Mouse (Mus musculus) embryonic facial prominence, embryonic 14.5 days (tissue): ENCODE measurements around the gene Clec9a. TPM values are rescaled to one million over a fixed set of nuclear protein-coding genes. Genes with fewer than 3 reads are reported as not detected.

Source experiments
- ATAC-seq: fragments of 200-750 bp; cut with Nextera tagmentation; 2 replicates; pipeline ENCODE4 v1.8.0; 2017; ENCODE audit warnings: low read depth, moderate number of reproducible peaks, moderate TSS enrichment
- DNase-seq: peaks from one replicate; pipeline ENCODE4 v3.0.0-alpha.2; 2015; ENCODE audit warnings: low spot score
- H3K27ac ChIP-seq: fragments of 300-500 bp; sonication (generic); replicated peaks from 2 replicates; pipeline ENCODE4 v1.5.1; 2014; ENCODE audit warnings: low read depth, mild to moderate bottlenecking, low read length, moderate library complexity
- H3K27me3 ChIP-seq: fragments of 300-500 bp; sonication (generic); replicated peaks from 2 replicates; pipeline ENCODE4 v1.6.1; 2014; ENCODE audit warnings: low read length; ENCODE audit not compliant: control insufficient read depth, insufficient read depth
- H3K36me3 ChIP-seq: fragments of 300-500 bp; sonication (generic); 2 replicates; pipeline ENCODE4 v1.6.1; 2014; ENCODE audit warnings: low read length, mixed read lengths; ENCODE audit not compliant: control insufficient read depth, insufficient read depth
- H3K4me1 ChIP-seq: fragments of 300-500 bp; sonication (generic); 2 replicates; pipeline ENCODE4 v1.6.1; 2014; ENCODE audit warnings: antibody characterized with exemption, low read length; ENCODE audit not compliant: control insufficient read depth, insufficient read depth
- H3K4me2 ChIP-seq: fragments of 300-500 bp; sonication (generic); 2 replicates; pipeline ENCODE4 v1.6.1; 2014; ENCODE audit warnings: low read depth, mild to moderate bottlenecking, low read length, moderate library complexity, mixed read lengths
- H3K4me3 ChIP-seq: fragments of 300-500 bp; sonication (generic); 2 replicates; pipeline ENCODE4 v1.5.1; 2014; ENCODE audit warnings: low read depth, mild to moderate bottlenecking, low read length
- H3K9ac ChIP-seq: fragments of 300-500 bp; sonication (generic); 2 replicates; pipeline ENCODE4 v1.6.1; 2014; ENCODE audit warnings: low read depth, mild to moderate bottlenecking, low read length, moderate library complexity, mixed read lengths
- H3K9me3 ChIP-seq: fragments of 300-500 bp; sonication (generic); 2 replicates; pipeline ENCODE4 v1.6.1; 2016; ENCODE audit warnings: low read length; ENCODE audit not compliant: control insufficient read depth
- WGBS: fragments of 180-500 bp; shearing (Covaris S2); extraction: QIAGEN DNeasy Blood & Tissue Kit; methylation state at CpG from one replicate; pipeline ENCODE4 v1.1.7; 2014; 5-methylcytosine and 5-hydroxymethylcytosine counted together
- polyA plus RNA-seq: library from polyadenylated mRNA; unstranded; fragments of >200 nt; fragmentation: Nextera tagmentation; extraction: Ambion mirVana; gene quantifications from 2 replicates; pipeline ENCODE4 v1.2.1, GENCODE M21; 2014

The Clec9a gene
- polyA plus RNA-seq, 1 experiment from 2014 or later = 0.24 TPM

GRCm38 (mm10) chr6:129385000-129385399, 23.7 kb upstream of the Clec9a start:
- Histone ChIP-seq H3K9ac (no peak overlapping the region), H3K4me3 (no peak overlapping the region), H3K27me3 (no peaks in the 10 kb centered on the region), H3K4me2 (no peak overlapping the region), H3K27ac (no peak overlapping the region), H3K36me3 (no peaks in the 10 kb centered on the region), H3K9me3 (no peaks in the 10 kb centered on the region), H3K4me1 (no peaks in the 10 kb centered on the region)
- 76% methylated on average over 4 of the region's 4 CpGs for WGBS
- DNase-seq (no peak), ATAC-seq (no peak)

- no peak within 1 kb of the TSS for H3K9ac ChIP-seq
- no peak within 1 kb of the TSS for H3K4me2 ChIP-seq
- H3K27me3 ChIP-seq = no peaks in the 10 kb centered on the region
- H3K36me3 ChIP-seq = no peaks in the 10 kb centered on the region
- H3K27ac ChIP-seq = no peak within 1 kb of the TSS
- ATAC-seq = no peak
- no peak for DNase-seq
- no peaks in the 10 kb centered on the region for H3K4me1 ChIP-seq
- no peaks in the 10 kb centered on the region for H3K9me3 ChIP-seq
- H3K4me3 ChIP-seq = no peak within 1 kb of the TSS
- WGBS = 87% methylated on average over 2 of the region's 2 CpGs
These were observed 22.9 kb upstream of the Clec9a start, which contains the start of gene Clec12b for GRCm38 (mm10) chr6:129385774-129386173. Clec12b (minus strand) TSS chr6:129385874.

GRCm38 (mm10) chr6:129393087-129393720, 15.5 kb upstream of the Clec9a start:
- H3K9me3 ChIP-seq = no peaks in the 10 kb centered on the region
- WGBS = 23% methylated on average over 2 of the region's 2 CpGs
- no peaks in the 10 kb centered on the region for H3K27me3 ChIP-seq
- H3K4me3 ChIP-seq = no peak overlapping the region
- DNase-seq (peak; percentile 9), ATAC-seq (no peak)
- no peak overlapping the region for H3K9ac ChIP-seq
- H3K4me2 ChIP-seq = no peak overlapping the region
- no peaks in the 10 kb centered on the region for H3K36me3 ChIP-seq
- no peaks in the 10 kb centered on the region for H3K4me1 ChIP-seq
- no peak overlapping the region for H3K27ac ChIP-seq

- Histone ChIP-seq H3K4me3 (no peak overlapping the region), H3K27ac (no peak overlapping the region), H3K27me3 (no peaks in the 10 kb centered on the region), H3K9me3 (no peaks in the 10 kb centered on the region), H3K4me2 (no peak overlapping the region), H3K4me1 (no peaks in the 10 kb centered on the region), H3K36me3 (no peaks in the 10 kb centered on the region), H3K9ac (no peak overlapping the region)
- DNase-seq = no peak
- no peak for ATAC-seq
- WGBS = 64% methylated on average over 6 of the region's 6 CpGs
These were observed 14.9 kb upstream of the Clec9a start for GRCm38 (mm10) chr6:129393732-129394131.

GRCm38 (mm10) chr6:129396997-129397396, 11.7 kb upstream of the Clec9a start, which contains the start of gene Clec1b:
Clec1b (plus strand) TSS chr6:129397297.
- Histone ChIP-seq H3K4me3 (no peak within 1 kb of the TSS), H3K9me3 (no peaks in the 10 kb centered on the region), H3K36me3 (no peaks in the 10 kb centered on the region), H3K4me1 (no peaks in the 10 kb centered on the region), H3K27me3 (no peaks in the 10 kb centered on the region), H3K27ac (no peak within 1 kb of the TSS), H3K4me2 (no peak within 1 kb of the TSS), H3K9ac (no peak within 1 kb of the TSS)
- DNase-seq (no peak), ATAC-seq (no peak)
- WGBS = 79% methylated on average over 8 of the region's 8 CpGs

- WGBS = 57% methylated on average over 6 of the region's 6 CpGs
These were observed 8.7 kb upstream of the Clec9a start for GRCm38 (mm10) chr6:129399945-129400344.

GRCm38 (mm10) chr6:129402404-129402803, 6.3 kb upstream of the Clec9a start:
- no peaks in the 10 kb centered on the region for H3K9me3 ChIP-seq
- ATAC-seq = no peak
- H3K4me3 ChIP-seq = no peak overlapping the region
- H3K36me3 ChIP-seq = no peaks in the 10 kb centered on the region
- DNase-seq = no peak
- H3K4me2 ChIP-seq = no peak overlapping the region
- 75% methylated on average over 2 of the region's 2 CpGs for WGBS
- H3K27ac ChIP-seq = no peak overlapping the region
- no peaks in the 10 kb centered on the region for H3K4me1 ChIP-seq
- H3K27me3 ChIP-seq = no peaks in the 10 kb centered on the region
- no peak overlapping the region for H3K9ac ChIP-seq

More at GRCm38 (mm10) chr6:129399945-129400344, 8.7 kb upstream of the Clec9a start:
- no peak overlapping the region for H3K4me2 ChIP-seq
- no peaks in the 10 kb centered on the region for H3K36me3 ChIP-seq
- peak; percentile 46 for DNase-seq
- H3K27ac ChIP-seq = no peak overlapping the region
- no peak overlapping the region for H3K9ac ChIP-seq
- no peaks in the 10 kb centered on the region for H3K27me3 ChIP-seq
- no peak for ATAC-seq
- no peak overlapping the region for H3K4me3 ChIP-seq
- H3K9me3 ChIP-seq = no peaks in the 10 kb centered on the region
- no peaks in the 10 kb centered on the region for H3K4me1 ChIP-seq

- H3K9ac ChIP-seq = no peak overlapping the region
- H3K27ac ChIP-seq = no peak overlapping the region
- WGBS = 86% methylated on average over 6 of the region's 6 CpGs
- peak; percentile 12 for DNase-seq
- no peak for ATAC-seq
- no peak overlapping the region for H3K4me3 ChIP-seq
- no peaks in the 10 kb centered on the region for H3K4me1 ChIP-seq
- no peak overlapping the region for H3K4me2 ChIP-seq
- H3K27me3 ChIP-seq = no peaks in the 10 kb centered on the region
- H3K9me3 ChIP-seq = no peaks in the 10 kb centered on the region
- H3K36me3 ChIP-seq = no peaks in the 10 kb centered on the region
These were observed 5.3 kb upstream of the Clec9a start for GRCm38 (mm10) chr6:129403391-129403790.

GRCm38 (mm10) chr6:129405999-129406398, 2.7 kb upstream of the Clec9a start:
- no peak overlapping the region for H3K4me2 ChIP-seq
- no peak overlapping the region for H3K4me3 ChIP-seq
- no peaks in the 10 kb centered on the region for H3K4me1 ChIP-seq
- H3K27me3 ChIP-seq = no peaks in the 10 kb centered on the region
- ATAC-seq (no peak), DNase-seq (no peak)
- no peak overlapping the region for H3K27ac ChIP-seq
- H3K9ac ChIP-seq = no peak overlapping the region
- H3K9me3 ChIP-seq = no peaks in the 10 kb centered on the region
- H3K36me3 ChIP-seq = no peaks in the 10 kb centered on the region
